Mouse (Mus musculus): ENCODE measurements at regions not wholly inside any gene's neighbourhood (a gene's known extent, or its start where the extent isn't known, plus 50 kb on each side); places are given as distances from the start of the nearest gene placed in this dataset.

DNA sequence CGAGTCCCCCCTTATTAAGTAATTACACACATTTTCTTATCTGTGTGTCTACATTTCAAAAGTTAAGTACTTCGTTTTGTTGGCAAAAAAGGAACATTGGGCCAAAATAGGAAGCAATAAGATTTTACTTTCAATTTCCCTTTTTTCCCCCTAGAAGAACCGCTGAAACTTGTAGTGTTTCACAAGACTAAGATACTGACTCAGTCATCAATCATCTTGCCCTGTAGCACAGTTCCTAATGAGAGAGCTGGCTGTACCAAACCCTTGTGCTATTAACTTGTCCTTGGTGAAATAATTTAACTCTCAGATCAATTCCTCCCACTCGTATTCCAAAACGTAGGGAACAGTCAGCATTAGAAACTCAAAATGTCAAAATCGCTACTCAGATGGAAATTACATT, 66.6 kb upstream of the Rap2b start:
- no peak for TF ChIP-seq CTCF (IDR thresholded peaks at IDR 0.05; ENCODE audit: low read depth, low read length)
- TF ChIP-seq POLR2A (IDR thresholded peaks at IDR 0.05; ENCODE audit: extremely low read depth, insufficient read depth, low read length), result no peak
